Mouse (Mus musculus): Measurements from ENCODE around the gene Cdc42ep1. TPM values are rescaled to one million over a fixed set of nuclear protein-coding genes. Genes with fewer than 3 reads are reported as not detected.
A peak's percentile ranks its signal among the peaks of the same experiment; 100 is the strongest.
"Not testable (repeated sequence)": the region's sequence is repeated elsewhere in the genome, so short reads cannot be mapped to it uniquely, and the experiment has no call there.

The Cdc42ep1 gene
- polyA plus RNA-seq, 1 experiment = 21.0 TPM

DNA sequence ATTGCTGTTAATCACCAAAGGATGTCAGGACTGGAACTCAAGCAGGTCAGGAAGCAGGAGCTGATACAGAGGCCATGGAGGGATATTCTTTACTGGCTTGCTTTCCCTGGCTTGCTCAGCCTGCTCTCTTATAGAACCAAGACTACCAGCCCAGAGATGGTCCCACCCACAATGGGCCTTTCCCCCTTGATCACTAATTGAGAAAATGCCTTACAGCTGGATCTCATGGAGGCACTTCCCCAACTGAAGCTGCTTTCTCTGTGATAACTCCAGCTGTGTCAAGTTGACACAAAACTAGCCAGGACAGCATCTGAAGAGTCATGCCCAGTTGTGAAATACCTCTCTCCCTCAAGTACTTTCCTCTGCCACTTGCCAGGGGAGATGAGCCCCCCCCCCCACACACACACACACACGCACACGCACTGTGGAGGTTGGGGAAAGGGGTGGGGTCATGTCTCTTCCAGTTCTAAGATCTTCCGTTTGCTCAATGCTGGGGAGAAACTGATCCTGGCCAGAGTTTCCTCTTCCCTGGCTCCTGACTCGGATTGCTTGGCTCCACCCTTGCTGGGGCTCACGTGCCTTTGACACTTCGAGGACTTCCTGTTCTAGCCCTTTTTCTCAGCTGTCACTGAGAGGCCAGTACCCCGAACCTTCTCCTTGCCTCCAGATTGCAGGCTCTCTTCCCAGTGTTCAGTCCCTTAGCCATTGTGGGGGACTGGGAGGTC, 36.5 kb downstream of the Cdc42ep1 start:
- DNase-seq (ENCODE audit: low spot score) = not testable (repeated sequence)

DNA sequence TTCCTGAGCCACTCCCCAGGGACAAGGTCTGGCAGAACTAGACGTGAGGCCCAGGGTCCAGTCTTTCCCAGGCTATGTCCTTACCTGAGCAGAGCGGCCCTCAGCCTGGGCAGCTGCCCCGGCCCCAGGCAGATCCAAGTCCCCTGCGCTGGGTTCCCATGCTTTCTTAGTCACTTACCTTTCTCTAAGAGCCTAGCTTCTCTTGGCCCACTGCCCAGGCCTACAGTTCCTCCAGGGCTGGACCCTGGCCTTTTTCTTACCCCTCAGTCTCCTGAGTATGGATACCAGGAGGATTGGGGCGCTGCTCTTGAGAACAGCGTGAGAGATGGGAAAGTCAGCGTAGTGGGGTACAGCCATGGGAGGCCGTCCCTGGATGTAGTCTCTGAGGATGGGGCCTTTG, 38.0 kb downstream of the Cdc42ep1 start:
- DNase-seq (ENCODE audit: low spot score) = no peak

DNA sequence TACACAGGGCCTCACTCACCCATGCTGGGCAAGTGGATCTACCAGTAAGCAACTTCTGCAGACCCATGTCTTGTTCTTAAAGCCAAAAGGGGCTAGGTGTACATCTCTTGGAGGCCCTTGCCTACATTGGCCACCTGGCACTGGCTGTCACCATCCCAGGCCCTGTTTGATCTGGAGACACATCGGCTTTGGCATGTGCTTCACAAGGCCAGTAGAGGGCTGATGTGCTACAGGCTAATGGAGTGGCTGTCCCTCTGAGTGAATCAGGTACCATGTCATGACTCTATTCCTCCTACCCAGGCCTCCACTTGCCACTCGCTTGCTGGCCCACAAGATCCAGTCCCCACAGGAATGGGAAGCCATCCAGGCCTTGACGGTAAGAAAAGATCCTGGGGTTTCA, 39.4 kb downstream of the Cdc42ep1 start:
- no peak for DNase-seq (ENCODE audit: low spot score)

DNA sequence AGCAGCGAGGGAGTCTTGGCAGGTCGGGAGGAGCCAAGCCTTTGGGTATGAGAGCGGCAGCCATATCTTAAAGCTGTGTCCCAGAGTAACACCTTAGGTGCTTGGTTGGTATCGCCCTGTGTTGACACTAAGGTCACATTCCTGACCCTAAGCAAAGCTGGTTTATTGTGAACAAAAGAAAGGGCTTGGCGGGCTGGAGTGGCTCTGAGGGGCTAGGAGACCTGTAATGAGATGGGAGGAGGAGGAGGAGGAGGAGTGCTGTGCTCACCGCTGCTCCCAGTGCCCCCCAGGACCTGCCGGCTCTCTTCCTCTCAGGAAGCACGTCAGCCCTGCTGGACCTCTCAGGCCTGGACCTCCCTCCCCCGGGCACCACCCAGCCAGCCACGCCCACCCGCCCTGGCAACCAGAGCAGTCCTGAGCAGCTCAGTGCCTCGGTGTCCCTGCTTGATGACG, 47.0 kb downstream of the Cdc42ep1 start:
- DNase-seq (ENCODE audit: low spot score) = no peak

DNA sequence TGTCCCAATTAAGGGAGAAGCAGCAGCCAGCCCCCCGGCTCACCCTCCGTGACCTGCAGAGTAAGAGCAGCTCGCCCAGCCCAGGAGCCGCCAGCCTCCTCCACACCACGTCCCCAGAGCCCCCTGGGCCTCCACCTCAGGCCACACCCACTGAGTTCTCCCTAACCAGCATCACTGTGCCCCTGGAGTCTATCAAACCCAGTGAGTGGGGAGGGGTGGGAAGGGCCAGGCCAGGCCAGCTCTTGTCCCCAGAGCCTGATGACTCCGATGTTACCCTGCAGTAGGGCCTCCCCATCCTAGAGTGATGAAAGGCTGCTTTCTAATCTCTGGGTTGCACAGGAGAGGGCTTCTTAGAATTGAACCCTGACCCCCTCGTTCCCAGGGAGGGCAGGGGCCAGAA, 50.0 kb downstream of the Cdc42ep1 start:
- DNase-seq (ENCODE audit: low spot score) = no peak

DNA sequence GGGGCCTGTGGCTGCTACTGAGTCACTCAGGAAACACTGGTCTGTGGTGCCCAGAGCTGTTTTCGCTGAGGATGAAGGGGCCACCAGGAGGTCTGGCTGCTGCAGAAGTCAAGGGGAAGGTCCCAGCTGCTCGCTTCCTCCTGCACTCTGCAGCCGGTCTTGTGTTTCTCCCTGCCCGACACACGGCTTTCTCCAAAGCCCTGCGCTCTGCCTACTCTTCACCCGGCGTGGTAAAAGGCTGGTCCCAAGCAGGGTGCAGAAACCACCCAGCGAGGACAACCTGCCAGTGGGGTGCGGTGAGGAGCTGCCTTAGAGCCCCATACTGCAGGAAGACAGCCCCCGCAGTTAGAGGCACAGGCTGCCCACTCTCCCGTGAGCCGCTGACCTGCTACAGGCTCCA, 52.3 kb downstream of the Cdc42ep1 start:
- DNase-seq (ENCODE audit: low spot score) = no peak

DNA sequence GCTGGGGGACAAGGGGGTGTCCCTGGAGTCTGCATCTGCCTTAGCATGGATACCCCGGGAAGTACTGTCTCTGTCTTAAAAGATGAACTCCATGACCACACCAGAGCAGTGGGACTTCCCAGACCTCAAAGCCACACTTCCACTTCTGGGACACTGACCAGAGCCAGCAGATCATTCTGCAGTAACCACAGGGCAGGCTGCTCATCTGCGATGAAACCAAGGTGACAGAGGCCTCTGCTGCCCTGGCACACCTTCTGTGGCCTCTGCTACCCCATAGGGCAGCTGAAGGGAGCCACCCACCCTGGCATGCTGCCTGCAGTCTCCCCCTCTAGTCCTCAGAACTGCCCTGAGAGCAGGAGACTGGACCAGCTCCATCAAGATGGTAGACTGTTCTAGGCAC, 53.3 kb downstream of the Cdc42ep1 start:
- no peak for DNase-seq (ENCODE audit: low spot score)

DNA sequence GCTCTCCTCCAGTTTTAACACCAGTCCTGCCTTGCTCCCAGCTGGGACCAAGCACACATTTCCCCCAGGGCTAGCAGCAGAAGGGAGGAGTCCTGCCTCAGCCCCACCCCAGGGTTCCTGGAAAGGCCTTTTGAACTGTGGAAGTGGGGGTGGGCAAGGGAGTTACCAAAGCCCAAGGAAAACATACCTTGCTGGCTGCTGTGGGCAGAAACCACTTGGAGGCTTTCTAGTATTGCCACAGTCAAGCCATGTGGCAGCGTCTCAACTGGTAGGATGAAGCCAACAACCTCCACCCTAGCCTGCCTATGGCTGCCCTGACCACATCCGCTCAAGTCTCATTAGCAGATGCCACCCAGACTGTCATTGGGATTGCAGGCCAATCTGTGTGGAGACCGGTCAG, 53.7 kb downstream of the Cdc42ep1 start:
- DNase-seq (ENCODE audit: low spot score) = no peak

DNA sequence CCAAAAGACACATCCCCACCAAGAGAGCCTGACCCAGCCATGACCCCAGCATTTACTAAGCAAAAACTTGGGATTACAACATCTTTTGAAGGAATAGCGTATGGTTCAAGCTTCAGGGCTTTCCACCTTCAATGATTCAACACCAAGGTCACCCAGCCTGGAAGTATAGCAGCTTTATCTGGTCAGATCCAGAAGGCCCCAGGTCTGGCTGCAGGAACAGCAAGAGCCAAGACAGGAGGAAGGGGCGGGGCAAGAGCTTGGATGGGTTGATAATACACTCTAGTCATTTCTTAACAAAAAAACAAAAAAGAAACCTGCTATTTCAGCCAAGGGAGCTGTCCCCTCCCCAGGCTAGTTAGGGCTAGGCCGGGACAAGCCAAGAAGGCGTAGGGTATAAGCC, 55.1 kb downstream of the Cdc42ep1 start:
- no peak for DNase-seq (ENCODE audit: low spot score)

DNA sequence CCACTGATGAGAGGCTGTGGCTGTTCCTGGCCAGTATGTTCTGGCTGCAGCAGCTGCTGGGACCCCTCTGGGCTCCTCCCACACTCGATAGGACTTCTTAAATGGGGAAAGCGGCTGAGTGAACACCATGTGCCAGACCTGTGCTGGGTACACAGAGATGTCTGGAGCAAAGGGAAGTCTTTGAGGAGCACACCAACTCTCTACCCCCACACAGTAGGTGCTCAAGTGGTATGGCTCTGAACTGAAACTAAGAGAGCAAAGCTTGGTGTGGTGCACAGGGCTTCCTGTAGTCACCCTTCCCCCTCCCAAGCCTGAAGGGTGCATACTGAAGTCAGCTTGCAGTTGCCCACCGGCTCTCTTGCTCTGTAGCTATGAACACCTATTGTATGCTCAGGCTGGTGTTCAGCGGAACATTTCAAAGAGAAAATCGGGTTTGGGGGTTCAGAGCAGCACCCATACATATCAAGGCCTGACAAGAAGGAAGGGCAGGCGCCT, 56.1 kb downstream of the Cdc42ep1 start:
- DNase-seq (ENCODE audit: low spot score) = no peak

DNA sequence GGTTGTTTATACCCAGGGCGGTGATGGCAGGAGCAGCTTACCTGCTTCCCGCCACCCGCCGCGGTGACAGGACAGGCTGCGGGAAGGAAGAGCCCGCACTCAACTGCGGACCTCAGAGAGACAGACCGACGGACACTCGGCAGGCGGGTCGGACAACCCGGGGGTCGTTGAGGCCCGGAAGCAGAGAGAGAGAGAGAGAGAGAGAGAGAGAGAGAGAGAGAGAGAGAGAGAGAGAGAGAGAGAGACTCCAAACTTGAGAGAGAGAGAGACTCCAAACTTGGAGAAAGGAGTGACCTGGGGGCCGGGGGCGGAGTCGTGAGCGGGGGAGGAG, 57.0 kb downstream of the Cdc42ep1 start, which contains the start of gene Gm49510:
Gene Gm49510 (plus strand): TSS at position 259 of the 331 bp plus-strand sequence.
- no peak for DNase-seq (ENCODE audit: low spot score)

DNA sequence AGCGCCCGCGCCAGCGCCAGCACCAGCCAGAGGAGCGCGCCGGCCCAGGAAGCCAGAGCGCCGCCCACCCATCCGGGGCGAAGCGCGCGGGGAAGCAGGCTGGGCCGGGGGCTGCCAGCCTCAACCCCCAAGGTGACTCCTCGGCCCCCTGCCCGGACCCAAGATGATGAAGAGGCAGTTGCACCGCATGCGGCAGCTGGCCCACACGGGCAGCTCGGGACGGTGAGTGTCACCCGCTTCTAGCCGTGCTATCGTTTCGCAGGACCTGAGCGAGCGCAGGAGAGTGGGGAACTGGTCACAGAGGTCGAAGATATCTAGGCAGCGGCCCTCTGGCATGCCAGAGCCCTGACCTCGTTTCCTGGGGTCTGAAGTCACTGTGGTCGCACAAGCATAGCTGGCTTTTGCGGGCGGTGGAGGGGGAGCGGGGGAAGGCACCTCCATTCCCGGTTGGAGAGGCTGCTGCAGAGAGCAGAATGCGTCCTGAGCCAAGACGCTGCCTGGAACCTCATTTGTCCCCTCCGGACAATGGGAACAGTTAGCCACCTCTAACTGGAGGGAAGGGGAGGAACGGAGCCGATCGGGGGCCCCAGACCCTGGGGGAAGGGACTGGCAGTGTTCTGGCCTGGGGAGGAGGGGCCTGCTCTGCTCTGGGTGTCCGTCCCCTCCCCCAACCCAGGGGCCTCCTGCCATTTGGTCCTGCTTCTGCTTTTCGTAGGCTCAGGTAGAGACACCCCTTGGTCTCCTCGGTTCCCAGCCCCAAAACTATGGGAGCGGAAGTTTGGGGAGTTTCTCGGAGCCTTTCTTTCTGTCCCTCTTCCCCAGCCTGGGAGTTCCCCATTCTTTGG, 57.5 kb downstream of the Cdc42ep1 start, which contains the start of gene Sh3bp1:
Gene Sh3bp1 (plus strand): TSS at position 29 of the 845 bp plus-strand sequence.
- DNase-seq (ENCODE audit: low spot score) = peak; percentile 59

Other genes starting within 250 kb of the Cdc42ep1 start
- gene Cyth4, start 245.6 kb upstream of the Cdc42ep1 start, polyA plus RNA-seq (2012; rRNA removed) = 17.5 and 18.3 TPM in 2 replicates
- gene Elfn2, start 123.9 kb upstream of the Cdc42ep1 start, polyA plus RNA-seq (2012; rRNA removed) = 0.03 and 0.04 TPM in 2 replicates
- 8.0 and 9.2 TPM in 2 replicates for gene Mfng, start 69.1 kb upstream of the Cdc42ep1 start, polyA plus RNA-seq (2012; rRNA removed)
- 8.6 and 9.5 TPM in 2 replicates for gene Card10, start 39.6 kb upstream of the Cdc42ep1 start, polyA plus RNA-seq (2012; rRNA removed)
- 1.3 and 2.1 TPM in 2 replicates for gene Lgals2, start 12.9 kb downstream of the Cdc42ep1 start, polyA plus RNA-seq (2012; rRNA removed)
- 53.5 and 56.7 TPM in 2 replicates for gene Gga1, start 34.6 kb downstream of the Cdc42ep1 start, polyA plus RNA-seq (2012; rRNA removed)
- 0.04 and 0.06 TPM in 2 replicates for gene Gm49510, start 57.0 kb downstream of the Cdc42ep1 start, polyA plus RNA-seq (2012; rRNA removed)
- gene Sh3bp1, start 57.1 kb downstream of the Cdc42ep1 start, polyA plus RNA-seq (2012; rRNA removed) = 34.6 and 35.1 TPM in 2 replicates
- 2.4 and 3.8 TPM in 2 replicates for gene Pdxp, start 71.3 kb downstream of the Cdc42ep1 start, polyA plus RNA-seq (2012; rRNA removed)
- gene Lgals1, start 84.1 kb downstream of the Cdc42ep1 start, polyA plus RNA-seq (2012; rRNA removed) = 979 and 1,151 TPM in 2 replicates
- gene Nol12, start 92.3 kb downstream of the Cdc42ep1 start, polyA plus RNA-seq (2012; rRNA removed) = 26.5 and 30.7 TPM in 2 replicates
- 47.1 and 57.9 TPM in 2 replicates for gene Triobp, start 105.1 kb downstream of the Cdc42ep1 start, polyA plus RNA-seq (2012; rRNA removed)
- gene H1f0, start 185.8 kb downstream of the Cdc42ep1 start, polyA plus RNA-seq (2012; rRNA removed) = 103 and 117 TPM in 2 replicates
- gene Galr3, start 199.3 kb downstream of the Cdc42ep1 start, polyA plus RNA-seq (2012; rRNA removed) = 0.14 and 0.19 TPM in 2 replicates
- gene Ankrd54, start 220.3 kb downstream of the Cdc42ep1 start, polyA plus RNA-seq (2012; rRNA removed) = 24.5 and 26.0 TPM in 2 replicates
- gene Eif3l, start 232.6 kb downstream of the Cdc42ep1 start, polyA plus RNA-seq (2012; rRNA removed) = 125 and 145 TPM in 2 replicates